Mouse (Mus musculus): ENCODE measurements around the gene Acvr1. TPM values are rescaled to one million over a fixed set of nuclear protein-coding genes. Genes with fewer than 3 reads are reported as not detected.

The Acvr1 gene
- polyA plus RNA-seq, 1 experiment from 2014 or later, result 4.6 TPM

DNA sequence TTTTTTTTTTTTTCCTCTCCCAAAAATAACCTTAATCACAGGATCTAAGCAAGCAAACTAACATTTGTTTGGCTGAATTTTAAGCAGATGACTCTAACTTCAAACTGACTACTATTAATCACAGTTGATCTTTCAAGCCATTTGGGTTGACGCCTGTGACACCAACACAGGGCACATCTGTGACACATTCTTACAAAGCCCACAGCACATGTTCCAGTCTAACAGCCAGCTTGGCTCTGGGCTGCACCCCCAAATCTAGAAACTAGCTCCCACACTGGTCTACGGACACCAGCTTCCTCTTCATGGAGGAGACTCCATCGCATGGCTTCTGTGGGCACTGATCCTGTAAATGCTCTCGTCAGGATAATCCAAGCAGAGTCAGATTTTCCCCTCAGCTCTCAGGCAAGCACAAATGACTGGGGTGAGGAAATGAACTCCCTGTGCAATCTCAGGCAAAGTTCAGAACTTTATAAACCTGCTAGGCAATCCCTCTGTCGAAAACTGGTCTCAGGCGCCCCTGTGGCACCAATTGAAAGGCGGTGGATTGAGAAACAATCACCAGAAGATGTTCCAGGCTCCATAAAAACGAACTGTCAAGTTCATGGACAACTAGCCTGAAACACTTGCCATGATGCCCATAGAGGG is 110.0 kb downstream of the Acvr1 start:
- 90% methylated on average over 8 of the region's 8 CpGs for WGBS
- H3K4me1 ChIP-seq (ENCODE audit: control insufficient read depth, insufficient read depth, low read length), result no peaks in the 10 kb centered on the region
- H3K9ac ChIP-seq (ENCODE audit: low read depth, low read length), result no peak overlapping the region
- H3K4me2 ChIP-seq (ENCODE audit: low read depth, low read length), result no peak overlapping the region
- H3K27ac ChIP-seq (ENCODE audit: low read length), result no peak overlapping the region
- no peak overlapping the region for H3K4me3 ChIP-seq (ENCODE audit: low read length)
- no peaks in the 10 kb centered on the region for H3K9me3 ChIP-seq (ENCODE audit: control insufficient read depth, low read length)
- H3K36me3 ChIP-seq (ENCODE audit: control insufficient read depth, insufficient read depth, low read length), result peaks cover 13% of the 10 kb centered on the region; the same call in 1 of the 2 replicates
- H3K27me3 ChIP-seq (replicated peaks; ENCODE audit: control insufficient read depth, insufficient read depth, low read length), result no peaks in the 10 kb centered on the region
- no peak for ATAC-seq

DNA sequence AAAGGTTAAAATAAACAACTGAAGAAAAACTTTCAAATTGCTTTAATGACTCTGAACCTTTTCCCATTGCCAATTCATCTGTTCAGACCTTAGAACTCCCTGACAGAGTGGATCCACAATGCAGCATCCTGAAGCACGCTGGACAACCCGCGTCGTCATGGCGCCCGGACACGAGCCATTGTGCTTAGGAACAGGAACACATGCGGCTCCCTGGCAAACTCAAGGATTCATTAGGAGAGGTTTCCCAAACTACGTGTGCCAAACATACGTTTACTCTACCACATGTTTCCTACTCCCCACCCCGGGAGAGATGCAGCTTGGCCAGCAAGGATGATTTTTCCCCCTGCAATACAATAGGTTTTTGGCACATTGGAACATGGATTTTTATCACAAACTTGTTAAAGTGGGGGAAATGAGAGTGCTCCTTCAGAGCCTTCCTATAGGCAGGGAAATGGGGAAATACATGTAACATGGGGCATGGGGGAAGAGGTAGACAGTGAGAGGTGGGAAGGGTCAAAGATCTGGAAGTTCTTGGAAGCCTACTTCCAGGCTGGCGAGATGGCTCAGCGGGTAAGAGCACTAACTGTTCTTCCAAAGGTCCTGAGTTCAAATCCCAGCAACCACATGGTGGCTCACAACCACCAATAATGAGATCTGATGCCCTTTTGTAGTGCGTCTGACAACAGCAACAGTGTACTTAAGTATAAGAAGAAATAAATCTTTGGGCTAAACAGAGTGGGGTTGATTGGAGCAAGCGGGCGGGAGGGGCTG is 112.7 kb downstream of the Acvr1 start:
- WGBS, result 92% methylated on average over 16 of the region's 16 CpGs

DNA sequence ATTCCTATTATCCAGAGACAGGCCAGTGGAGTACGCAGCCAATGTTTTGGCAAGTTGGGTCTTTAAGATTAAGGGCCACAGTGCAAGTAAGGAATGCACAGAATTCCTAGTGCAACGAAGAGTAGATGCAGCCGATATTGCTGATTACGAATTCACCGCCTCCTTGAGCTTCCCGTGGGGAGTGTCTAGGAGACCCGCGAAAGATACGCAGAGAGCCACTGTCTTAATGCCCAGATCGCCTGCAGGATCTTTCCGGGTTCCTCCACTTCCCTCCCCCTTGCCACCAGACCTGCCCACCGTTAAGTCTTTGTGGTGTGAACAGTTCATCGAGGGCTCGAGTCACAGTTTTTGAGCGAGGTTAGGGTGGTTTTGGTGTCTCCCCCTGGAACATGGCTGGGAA is 120.0 kb downstream of the Acvr1 start:
- no peak for ATAC-seq
- H3K36me3 ChIP-seq (ENCODE audit: control insufficient read depth, insufficient read depth, low read length), result no peaks in the 10 kb centered on the region

More for the DNA sequence above, 112.7 kb downstream of the Acvr1 start:
- H3K4me2 ChIP-seq (ENCODE audit: low read depth, low read length), result no peak overlapping the region
- no peak overlapping the region for H3K9ac ChIP-seq (ENCODE audit: low read depth, low read length)
- no peak overlapping the region for H3K4me3 ChIP-seq (ENCODE audit: low read length)
- peaks cover 6% of the 10 kb centered on the region; the same call in 1 of the 2 replicates for H3K36me3 ChIP-seq (ENCODE audit: control insufficient read depth, insufficient read depth, low read length)
- no peaks in the 10 kb centered on the region for H3K27me3 ChIP-seq (replicated peaks; ENCODE audit: control insufficient read depth, insufficient read depth, low read length)
- no peak overlapping the region for H3K27ac ChIP-seq (ENCODE audit: low read length)
- no peak for ATAC-seq
- H3K4me1 ChIP-seq (ENCODE audit: control insufficient read depth, insufficient read depth, low read length), result no peaks in the 10 kb centered on the region
- H3K9me3 ChIP-seq (ENCODE audit: control insufficient read depth, low read length), result no peaks in the 10 kb centered on the region

DNA sequence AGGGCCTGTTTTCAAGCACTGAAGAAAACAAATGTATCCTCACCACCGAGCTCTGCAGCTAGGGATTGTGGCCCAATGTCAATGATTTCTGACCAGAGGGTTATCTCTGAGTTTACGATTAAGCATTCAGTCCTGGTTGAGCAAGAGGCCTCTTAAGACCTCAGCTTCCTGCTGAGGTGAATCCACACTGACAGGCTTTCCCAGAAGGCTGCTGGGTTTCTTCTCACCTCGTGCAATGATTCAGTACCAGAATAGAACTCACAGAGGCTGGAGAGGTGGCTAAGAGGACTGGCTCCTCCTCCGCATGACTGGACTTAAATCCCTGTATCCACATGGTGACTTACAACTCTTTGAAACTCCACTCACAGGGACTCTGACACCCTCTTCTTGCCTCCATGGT is 123.8 kb downstream of the Acvr1 start:
- Histone ChIP-seq H3K4me3 (ENCODE audit: low read length) (no peak overlapping the region), H3K9me3 (ENCODE audit: control insufficient read depth, low read length) (no peaks in the 10 kb centered on the region), H3K27ac (ENCODE audit: low read length) (no peak overlapping the region), H3K36me3 (ENCODE audit: control insufficient read depth, insufficient read depth, low read length) (no peaks in the 10 kb centered on the region), H3K4me1 (ENCODE audit: control insufficient read depth, insufficient read depth, low read length) (no peaks in the 10 kb centered on the region), H3K27me3 (replicated peaks; ENCODE audit: control insufficient read depth, insufficient read depth, low read length) (no peaks in the 10 kb centered on the region), H3K4me2 (ENCODE audit: low read depth, low read length) (no peak overlapping the region), H3K9ac (ENCODE audit: low read depth, low read length) (no peak overlapping the region)
- peak; percentile 36 for ATAC-seq
- WGBS, result 75% methylated on average over 4 of the region's 4 CpGs

More for the DNA sequence above, 120.0 kb downstream of the Acvr1 start:
- Histone ChIP-seq H3K27ac (ENCODE audit: low read length) (no peak overlapping the region), H3K4me1 (ENCODE audit: control insufficient read depth, insufficient read depth, low read length) (no peaks in the 10 kb centered on the region), H3K9me3 (ENCODE audit: control insufficient read depth, low read length) (no peaks in the 10 kb centered on the region), H3K4me2 (ENCODE audit: low read depth, low read length) (no peak overlapping the region), H3K9ac (ENCODE audit: low read depth, low read length) (no peak overlapping the region), H3K27me3 (replicated peaks; ENCODE audit: control insufficient read depth, insufficient read depth, low read length) (no peaks in the 10 kb centered on the region), H3K4me3 (ENCODE audit: low read length) (no peak overlapping the region)
- WGBS, result 90% methylated on average over 15 of the region's 15 CpGs

DNA sequence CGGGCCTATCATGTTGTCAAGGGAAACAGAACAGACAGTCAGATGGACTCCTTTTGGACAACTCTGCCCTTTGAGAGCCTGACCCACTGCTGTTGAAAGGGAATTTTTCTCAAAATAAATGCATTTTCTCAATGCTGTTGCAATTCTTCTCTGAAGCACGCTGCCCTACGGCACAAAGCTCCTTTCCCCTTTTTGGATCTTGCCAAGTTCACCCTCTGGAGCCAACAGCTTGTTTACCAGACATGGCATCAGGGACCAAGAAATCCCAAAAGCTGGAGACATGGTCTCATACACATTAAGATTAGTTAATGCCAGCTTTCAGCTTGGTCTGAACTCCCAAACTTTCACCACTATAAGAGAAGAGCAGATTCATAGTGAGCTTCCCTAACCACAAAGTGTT is 130.0 kb downstream of the Acvr1 start:
- no peak overlapping the region for H3K9ac ChIP-seq (ENCODE audit: low read depth, low read length)
- WGBS, result 84% methylated on average over 3 of the region's 3 CpGs
- peaks cover 5% of the 10 kb centered on the region; the same call in 1 of the 2 replicates for H3K4me1 ChIP-seq (ENCODE audit: control insufficient read depth, insufficient read depth, low read length)
- no peak overlapping the region for H3K4me2 ChIP-seq (ENCODE audit: low read depth, low read length)
- ATAC-seq, result no peak
- H3K36me3 ChIP-seq (ENCODE audit: control insufficient read depth, insufficient read depth, low read length), result no peaks in the 10 kb centered on the region
- H3K27ac ChIP-seq (ENCODE audit: low read length), result no peak overlapping the region
- H3K27me3 ChIP-seq (replicated peaks; ENCODE audit: control insufficient read depth, insufficient read depth, low read length), result no peaks in the 10 kb centered on the region
- no peak overlapping the region for H3K4me3 ChIP-seq (ENCODE audit: low read length)
- no peaks in the 10 kb centered on the region for H3K9me3 ChIP-seq (ENCODE audit: control insufficient read depth, low read length)

DNA sequence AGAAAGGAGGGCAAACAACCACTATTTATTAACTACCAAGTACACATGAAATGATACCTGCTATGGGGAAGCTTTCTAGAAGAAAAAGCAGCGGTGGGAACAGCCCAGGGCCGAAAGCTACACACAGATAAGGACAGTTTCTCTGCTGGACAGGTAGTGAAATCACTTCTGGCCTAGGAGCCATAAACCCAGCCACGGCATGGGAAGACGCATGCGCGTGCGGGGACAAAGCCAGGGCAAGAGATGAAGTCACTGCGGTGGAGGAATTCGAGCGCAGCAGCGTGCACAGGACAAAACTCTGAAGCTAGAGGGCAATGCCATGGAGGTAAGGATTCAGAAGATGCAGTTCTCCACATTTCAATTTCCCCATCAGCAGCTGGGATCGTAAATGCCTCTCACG is 131.4 kb downstream of the Acvr1 start:
- Histone ChIP-seq H3K27ac (ENCODE audit: low read length) (peak overlapping the region; percentile 11; the same call in 1 of the 2 replicates), H3K4me1 (ENCODE audit: control insufficient read depth, insufficient read depth, low read length) (peaks cover 5% of the 10 kb centered on the region; the same call in 1 of the 2 replicates), H3K9me3 (ENCODE audit: control insufficient read depth, low read length) (no peaks in the 10 kb centered on the region), H3K36me3 (ENCODE audit: control insufficient read depth, insufficient read depth, low read length) (no peaks in the 10 kb centered on the region), H3K4me3 (ENCODE audit: low read length) (peak overlapping the region; percentile 10), H3K9ac (ENCODE audit: low read depth, low read length) (no peak overlapping the region), H3K27me3 (replicated peaks; ENCODE audit: control insufficient read depth, insufficient read depth, low read length) (no peaks in the 10 kb centered on the region), H3K4me2 (ENCODE audit: low read depth, low read length) (peak overlapping the region; percentile 37)
- peak; percentile 82 for ATAC-seq
- WGBS, result 66% methylated on average over 13 of the region's 13 CpGs

DNA sequence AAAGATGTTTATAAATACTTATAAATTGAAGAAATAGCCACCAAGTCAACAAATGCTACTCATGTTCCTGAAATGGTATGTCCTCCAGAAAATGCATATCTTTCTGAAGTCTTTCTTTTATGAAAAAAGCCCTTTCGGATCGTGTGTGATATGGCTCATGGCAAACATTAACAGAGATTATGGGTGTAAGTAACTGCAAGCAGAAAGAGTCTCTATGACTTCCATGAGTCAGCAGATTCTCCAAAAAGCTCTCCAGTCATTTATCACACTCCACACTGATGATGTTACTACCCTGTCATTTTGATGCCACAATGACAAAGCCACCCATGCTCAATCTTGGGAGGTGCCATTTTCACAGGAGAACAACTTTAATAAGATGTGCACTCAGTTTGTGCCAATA is 132.5 kb downstream of the Acvr1 start:
- WGBS, result 47% methylated on average over 2 of the region's 2 CpGs
- Histone ChIP-seq H3K4me3 (ENCODE audit: low read length) (no peak overlapping the region), H3K4me2 (ENCODE audit: low read depth, low read length) (no peak overlapping the region), H3K36me3 (ENCODE audit: control insufficient read depth, insufficient read depth, low read length) (no peaks in the 10 kb centered on the region), H3K27ac (ENCODE audit: low read length) (no peak overlapping the region), H3K27me3 (replicated peaks; ENCODE audit: control insufficient read depth, insufficient read depth, low read length) (no peaks in the 10 kb centered on the region), H3K4me1 (ENCODE audit: control insufficient read depth, insufficient read depth, low read length) (peaks cover 5% of the 10 kb centered on the region; the same call in 1 of the 2 replicates), H3K9ac (ENCODE audit: low read depth, low read length) (no peak overlapping the region), H3K9me3 (ENCODE audit: control insufficient read depth, low read length) (no peaks in the 10 kb centered on the region)
- ATAC-seq, result peak; percentile 67

DNA sequence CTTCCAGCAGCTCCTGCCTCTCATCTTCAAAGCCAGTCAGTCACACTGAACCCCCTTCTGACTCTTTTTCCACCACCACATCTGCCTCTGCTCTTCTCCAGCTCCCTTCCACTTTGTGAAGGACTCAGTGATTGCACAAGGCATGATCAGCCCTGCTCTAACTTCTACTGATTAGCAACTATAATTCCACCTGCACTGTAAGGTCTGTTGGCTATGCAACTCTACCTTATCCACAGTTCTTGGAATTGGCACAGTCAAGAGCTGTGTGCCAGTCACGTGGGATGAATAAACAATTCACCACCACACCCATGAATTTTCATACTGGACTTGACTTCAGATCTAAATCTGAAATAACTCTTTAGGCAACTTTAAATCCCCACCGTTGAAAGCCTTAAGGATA is 133.6 kb downstream of the Acvr1 start:
- H3K27ac ChIP-seq (ENCODE audit: low read length), result no peak overlapping the region
- H3K36me3 ChIP-seq (ENCODE audit: control insufficient read depth, insufficient read depth, low read length), result no peaks in the 10 kb centered on the region
- H3K4me1 ChIP-seq (ENCODE audit: control insufficient read depth, insufficient read depth, low read length), result peaks cover 5% of the 10 kb centered on the region; the same call in 1 of the 2 replicates
- no peak overlapping the region for H3K4me3 ChIP-seq (ENCODE audit: low read length)
- 0 out of 2 replicates have a peak, but pooled peaks have one; percentile 21 for ATAC-seq
- H3K27me3 ChIP-seq (replicated peaks; ENCODE audit: control insufficient read depth, insufficient read depth, low read length), result no peaks in the 10 kb centered on the region
- no peaks in the 10 kb centered on the region for H3K9me3 ChIP-seq (ENCODE audit: control insufficient read depth, low read length)
- no peak overlapping the region for H3K9ac ChIP-seq (ENCODE audit: low read depth, low read length)
- H3K4me2 ChIP-seq (ENCODE audit: low read depth, low read length), result no peak overlapping the region
- 70% methylated on average over 2 of the region's 2 CpGs for WGBS

DNA sequence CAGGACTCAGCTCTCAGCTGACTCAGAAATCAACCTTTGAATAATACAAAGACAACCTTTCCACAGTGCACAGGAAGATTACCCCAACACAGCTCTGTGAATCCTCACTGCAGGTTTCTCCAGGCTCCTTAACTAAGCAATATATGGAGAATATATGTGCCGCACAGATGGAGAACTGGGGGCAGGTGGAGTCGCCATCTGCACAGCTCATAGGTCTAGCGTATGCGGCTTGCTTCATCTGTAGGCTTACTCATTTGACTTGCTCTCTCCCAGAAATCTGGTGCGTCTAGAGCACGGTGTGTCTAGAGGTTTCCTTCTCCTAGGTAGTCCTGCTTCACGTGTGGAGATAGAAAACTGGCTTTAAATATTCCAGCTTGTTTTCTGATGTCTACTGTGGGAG is 134.7 kb downstream of the Acvr1 start:
- Histone ChIP-seq H3K9me3 (ENCODE audit: control insufficient read depth, low read length) (no peaks in the 10 kb centered on the region), H3K9ac (ENCODE audit: low read depth, low read length) (no peak overlapping the region), H3K4me2 (ENCODE audit: low read depth, low read length) (no peak overlapping the region), H3K27ac (ENCODE audit: low read length) (no peak overlapping the region), H3K4me1 (ENCODE audit: control insufficient read depth, insufficient read depth, low read length) (peaks cover 5% of the 10 kb centered on the region; the same call in 1 of the 2 replicates), H3K27me3 (replicated peaks; ENCODE audit: control insufficient read depth, insufficient read depth, low read length) (no peaks in the 10 kb centered on the region), H3K36me3 (ENCODE audit: control insufficient read depth, insufficient read depth, low read length) (no peaks in the 10 kb centered on the region), H3K4me3 (ENCODE audit: low read length) (no peak overlapping the region)
- no peak for ATAC-seq
- 93% methylated on average over 7 of the region's 7 CpGs for WGBS

Measured in intestine, embryonic 16.5 days (tissue).